In the genomic region with DNA sequence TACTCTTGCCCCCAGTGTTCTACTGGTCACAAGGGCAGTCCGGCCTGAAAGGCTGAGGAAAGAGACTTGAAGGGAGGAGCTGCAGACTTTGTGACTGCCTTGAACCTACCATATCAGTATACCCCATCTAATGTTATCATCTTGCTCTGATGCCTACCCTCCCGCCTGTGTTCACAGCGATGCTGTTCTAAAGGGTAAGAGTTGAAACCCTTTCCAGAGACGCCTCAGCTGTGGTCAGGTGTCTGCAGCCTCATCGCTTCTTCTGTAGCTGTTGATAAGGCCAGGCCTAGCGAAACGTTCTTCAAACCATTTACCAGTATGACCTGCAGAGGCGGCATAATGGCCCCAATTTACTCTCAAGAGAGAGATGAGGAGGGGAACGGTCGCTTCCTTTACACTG, we compare ENCODE assay signal across 25 mouse cellular contexts.
DNase-seq lines count a peak whose midpoint lies in the region; ATAC-seq and TF ChIP-seq lines count a peak whose summit lies in the region.
"Had no signal": no experiment of that assay in that cellular context is flagged by ENCODE, and none has a peak within 500 bp of the region (broad histone marks: within the 10 kb centered on the region; RNA-seq: fewer than 3 reads in every experiment).

No protein-coding gene starts in this region.

- no peak overlapping the region for H3K4me3 ChIP-seq in cerebellum, adult 2 months (replicated peaks; ENCODE audit: insufficient read depth, low read depth, low read length)
- no peak overlapping the region for H3K4me3 ChIP-seq in kidney, embryonic 15.5 days (replicated peaks)
- H3K4me3 ChIP-seq: embryonic facial prominence, embryonic 13.5 days; embryonic facial prominence, embryonic 15.5 days; erythroblast, embryonic 14.5 days; forebrain, embryonic 10.5 days; forebrain, embryonic 12.5 days had no signal

- no peak for TF ChIP-seq CTCF in cerebellum, adult 2 months (IDR thresholded peaks at IDR 0.05; ENCODE audit: borderline replicate concordance, insufficient read depth, low read depth, low read length)

- H3K4me2 ChIP-seq in kidney, embryonic 15.5 days: no peak overlapping the region
- H3K4me2 ChIP-seq: embryonic facial prominence, embryonic 13.5 days; embryonic facial prominence, embryonic 15.5 days; forebrain, embryonic 12.5 days had no signal

- no peak overlapping the region for H3K27ac ChIP-seq in cerebellum, adult 2 months (ENCODE audit: insufficient read depth, low read length)
- no peak overlapping the region for H3K27ac ChIP-seq in kidney, embryonic 15.5 days
- H3K27ac ChIP-seq: embryonic facial prominence, embryonic 13.5 days; embryonic facial prominence, embryonic 15.5 days; forebrain, embryonic 10.5 days; forebrain, embryonic 12.5 days had no signal

- H3K4me1 ChIP-seq in cerebellum, adult 2 months (ENCODE audit: control insufficient read depth, insufficient read depth, low read length): no peaks in the 10 kb centered on the region; the same call in 1 of the 2 replicates
- H3K4me1 ChIP-seq in kidney, embryonic 15.5 days: no peaks in the 10 kb centered on the region
- H3K4me1 ChIP-seq: embryonic facial prominence, embryonic 13.5 days; embryonic facial prominence, embryonic 15.5 days had no signal

- H3K9me3 ChIP-seq in kidney, embryonic 15.5 days (replicated peaks): no peaks in the 10 kb centered on the region
- H3K9me3 ChIP-seq: embryonic facial prominence, embryonic 13.5 days; embryonic facial prominence, embryonic 15.5 days; forebrain, embryonic 10.5 days; forebrain, embryonic 12.5 days had no signal

- 95% methylated on average over 10 of the region's 10 CpGs for WGBS in cerebellum, adult 2 months
- 72% methylated on average over 10 of the region's 10 CpGs for WGBS in kidney, embryonic 15.5 days

- DNase-seq in heart, adult 11 months: peak; percentile 51
- no peak for DNase-seq in heart, adult 8-10 months (ENCODE audit: low spot score)
- peak; percentile 53 for DNase-seq in CD4-positive helper T cell, adult 2 months (ENCODE audit: low read depth, low spot score)
- peak; percentile 76 for DNase-seq in induced T-regulatory cell, adult 2 months (ENCODE audit: low read depth)
- DNase-seq in gastrocnemius, adult 18-20 months (ENCODE audit: low spot score): no peak
- DNase-seq in cerebellum, adult 2 months: no peak
- DNase-seq: adrenal gland, adult 8-10 months; adrenal gland, postnatal 14 days; adrenal gland, postnatal 36 days; B cell, adult 2 months; cerebellum, adult 11-12 months; cerebellum, adult 8-10 months; cerebellum, adult 9-11 months; cerebellum, postnatal 14 days; cerebellum, postnatal 36 days; embryo, embryonic 11 days had no signal

- ATAC-seq in CD4-positive, CD25-positive, alpha-beta regulatory T cell, adult 4 months: peak; percentile 22
- ATAC-seq in kidney, embryonic 15.5 days (replicated peaks; ENCODE audit: low FRiP score): no peak
- ATAC-seq: forebrain, embryonic 14.5 days; forebrain, embryonic 16.5 days had no signal

- no peaks in the 10 kb centered on the region for H3K27me3 ChIP-seq in cerebellum, adult 2 months (ENCODE audit: control insufficient read depth, insufficient read depth, low read length)
- H3K27me3 ChIP-seq in kidney, embryonic 15.5 days: no peaks in the 10 kb centered on the region
- H3K27me3 ChIP-seq: embryonic facial prominence, embryonic 13.5 days; embryonic facial prominence, embryonic 15.5 days; forebrain, embryonic 12.5 days had no signal

- no peak for TF ChIP-seq POLR2A in cerebellum, adult 2 months (IDR thresholded peaks at IDR 0.05; ENCODE audit: borderline replicate concordance, insufficient read depth, low read length)

- no peak overlapping the region for H3K9ac ChIP-seq in kidney, embryonic 15.5 days
- H3K9ac ChIP-seq: embryonic facial prominence, embryonic 13.5 days; embryonic facial prominence, embryonic 15.5 days; forebrain, embryonic 12.5 days had no signal

- no peaks in the 10 kb centered on the region for H3K36me3 ChIP-seq in kidney, embryonic 15.5 days
- H3K36me3 ChIP-seq: embryonic facial prominence, embryonic 13.5 days; embryonic facial prominence, embryonic 15.5 days; forebrain, embryonic 10.5 days; forebrain, embryonic 12.5 days had no signal

Comparison
In these comparisons a context has a peak if more than half of its experiments do, and no peak if none do; other contexts are left out.
1. DNase-seq: peak in heart, adult 11 months (single experiment), CD4-positive helper T cell, adult 2 months (single experiment) and induced T-regulatory cell, adult 2 months (single experiment); none in heart, adult 8-10 months (single experiment), gastrocnemius, adult 18-20 months (single experiment) and cerebellum, adult 2 months (0 of 2).